24 mouse cellular contexts compared by ENCODE assay signal in genomic region chr11:102279595-102279994, GRCm38 (mm10). TPM values are rescaled to one million over a fixed set of nuclear protein-coding genes. Genes with fewer than 3 reads are reported as not detected.
A peak's percentile ranks its signal among the peaks of the same experiment; 100 is the strongest.
DNase-seq lines count a peak whose midpoint lies in the region; ATAC-seq lines count a peak whose summit lies in the region.
"Had no signal": no experiment of that assay in that cellular context is flagged by ENCODE, and none has a peak within 500 bp of the region (broad histone marks: within the 10 kb centered on the region; RNA-seq: fewer than 3 reads in every experiment).

No protein-coding gene starts in this region.

- peak; percentile 72 for DNase-seq in gastrocnemius, adult 18-20 months (ENCODE audit: low spot score)
- DNase-seq in gastrocnemius, postnatal 10 days = no peak
- peak; percentile 55 to 63 for DNase-seq in gastrocnemius, adult 8-10 months (ENCODE audit: low spot score in 2 of 2)
- no peak for DNase-seq in gastrocnemius, postnatal 36 days
- peak; percentile 70 for DNase-seq in gastrocnemius, postnatal 25 days
- DNase-seq: adrenal gland, adult 8-10 months; adrenal gland, postnatal 14 days; adrenal gland, postnatal 36 days; B cell, adult 2 months; cerebellum, adult 11-12 months; cerebellum, adult 2 months; cerebellum, adult 9-10 months; cerebellum, postnatal 10 days; cerebellum, postnatal 25 days had no signal

- no peaks in the 10 kb centered on the region for H3K36me3 ChIP-seq in liver, embryonic 12.5 days
- H3K36me3 ChIP-seq: embryonic facial prominence, embryonic 10.5 days; embryonic facial prominence, embryonic 12.5 days; forebrain, embryonic 15.5 days; G1E had no signal

- peaks cover 18% of the 10 kb centered on the region for H3K4me1 ChIP-seq in liver, embryonic 12.5 days

- H3K4me2 ChIP-seq in liver, embryonic 12.5 days = no peak overlapping the region
- H3K4me2 ChIP-seq: embryonic facial prominence, embryonic 12.5 days; forebrain, embryonic 13.5 days; forebrain, embryonic 15.5 days had no signal

- WGBS in liver, embryonic 12.5 days (ENCODE audit: insufficient replicate concordance) = 81% methylated on average over 3 of the region's 3 CpGs

- H3K9me3 ChIP-seq in liver, embryonic 12.5 days (replicated peaks) = no peaks in the 10 kb centered on the region
- H3K9me3 ChIP-seq: embryonic facial prominence, embryonic 10.5 days; embryonic facial prominence, embryonic 12.5 days; forebrain, embryonic 13.5 days; forebrain, embryonic 15.5 days; G1E had no signal

- no peak for ATAC-seq in liver, embryonic 12.5 days
- ATAC-seq in inflammation-experienced regulatory T-cells, adult 6 months = no peak
- ATAC-seq: CD4-positive, CD25-positive, alpha-beta regulatory T cell, adult 4 months; forebrain, embryonic 13.5 days; forebrain, embryonic 15.5 days had no signal

- intact Hi-C loops in gastrocnemius, postnatal 36 days (cut with DNase I) = no loop called here

- no peak overlapping the region for H3K4me3 ChIP-seq in liver, embryonic 12.5 days
- H3K4me3 ChIP-seq: embryonic facial prominence, embryonic 10.5 days; embryonic facial prominence, embryonic 12.5 days; forebrain, embryonic 13.5 days; forebrain, embryonic 15.5 days had no signal

- H3K27ac ChIP-seq in liver, embryonic 12.5 days = no peak overlapping the region
- H3K27ac ChIP-seq: embryonic facial prominence, embryonic 10.5 days; embryonic facial prominence, embryonic 12.5 days; forebrain, embryonic 13.5 days; forebrain, embryonic 15.5 days had no signal

- H3K9ac ChIP-seq in liver, embryonic 12.5 days = no peak overlapping the region
- H3K9ac ChIP-seq: embryonic facial prominence, embryonic 12.5 days; forebrain, embryonic 13.5 days; forebrain, embryonic 15.5 days had no signal

- H3K27me3 ChIP-seq in liver, embryonic 12.5 days (replicated peaks) = peaks cover 16% of the 10 kb centered on the region

RNA-seq across cellular contexts. Expression of gene Tmub2, which starts 5.1 kb away (rescaled TPM):
- 10 to 100 TPM; 14.6 to 15.8 TPM for total RNA-seq in gastrocnemius, adult 18-20 months (2021)
- 10 to 100 TPM; 15.7 to 18.9 TPM for total RNA-seq in gastrocnemius, postnatal 10 days (2021)
- 10 to 100 TPM; 14.7 to 15.8 (median 15.0) TPM for total RNA-seq in gastrocnemius, adult 8-10 months (2022)
- 10 to 100 TPM; 12.7 to 13.5 TPM for total RNA-seq in gastrocnemius, postnatal 36 days (2021)
- 10 to 100 TPM; 11.5 to 14.6 TPM for total RNA-seq in gastrocnemius, postnatal 25 days (2021)
- 28.4 and 28.9 TPM in 2 replicates for polyA plus RNA-seq in liver, embryonic 12.5 days (2016; fragmentation: Nextera tagmentation; extraction: Ambion mirVana)
- 10 to 100 TPM; 43.1 to 61.2 (median 51.8) TPM for polyA plus RNA-seq in inflammation-experienced regulatory T-cells, adult 6 months (2017; shearing (Covaris generic))

RNA-seq across cellular contexts. Expression of gene Asb16, which starts 11.1 kb away (rescaled TPM):
- total RNA-seq in gastrocnemius, adult 18-20 months (2021) = 10 to 100 TPM; 86.0 to 97.5 TPM
- 10 to 100 TPM; 48.7 to 54.4 TPM for total RNA-seq in gastrocnemius, postnatal 10 days (2021)
- total RNA-seq in gastrocnemius, adult 8-10 months (2022) = 10 to 100 TPM; 92.5 to 99.3 (median 93.6) TPM
- total RNA-seq in gastrocnemius, postnatal 36 days (2021) = 10 to 100 TPM; 76.7 to 88.7 TPM
- 10 to 100 TPM; 70.0 to 71.3 TPM for total RNA-seq in gastrocnemius, postnatal 25 days (2021)
- 0.05 TPM in 1 of 2 replicates, not detected in the other for polyA plus RNA-seq in liver, embryonic 12.5 days (2016; fragmentation: Nextera tagmentation; extraction: Ambion mirVana)
- polyA plus RNA-seq in inflammation-experienced regulatory T-cells, adult 6 months (2017; shearing (Covaris generic)) = not detected
- total RNA-seq: CH12.LX had no signal
- polyA plus RNA-seq: CD4-positive, CD25-positive, alpha-beta regulatory T cell, adult 4 months; forebrain, embryonic 11.5 days; forebrain, embryonic 13.5 days; forebrain, embryonic 15.5 days; G1E had no signal

RNA-seq across cellular contexts. Expression of gene Atxn7l3, which starts 16.8 kb away (rescaled TPM):
- 10 to 100 TPM in 1 of 2 experiments, 1 to 10 TPM in 1; 9.3 to 13.0 TPM for total RNA-seq in gastrocnemius, adult 18-20 months (2021)
- 10 to 100 TPM; 20.8 to 25.5 TPM for total RNA-seq in gastrocnemius, postnatal 10 days (2021)
- 10 to 100 TPM in 3 of 4 experiments, 1 to 10 TPM in 1; 9.3 to 14.5 (median 11.1) TPM for total RNA-seq in gastrocnemius, adult 8-10 months (2022)
- 10 to 100 TPM; 11.4 to 11.9 TPM for total RNA-seq in gastrocnemius, postnatal 36 days (2021)
- 10 to 100 TPM; 12.4 to 13.1 TPM for total RNA-seq in gastrocnemius, postnatal 25 days (2021)
- 7.3 and 7.5 TPM in 2 replicates for polyA plus RNA-seq in liver, embryonic 12.5 days (2016; fragmentation: Nextera tagmentation; extraction: Ambion mirVana)
- 1 to 10 TPM; 6.5 to 8.0 (median 6.9) TPM for polyA plus RNA-seq in inflammation-experienced regulatory T-cells, adult 6 months (2017; shearing (Covaris generic))

RNA-seq across cellular contexts. Expression of gene BC030867, which starts 30.9 kb away (rescaled TPM):
- not detected for total RNA-seq in gastrocnemius, adult 18-20 months (2021)
- total RNA-seq in gastrocnemius, postnatal 10 days (2021) = 1 to 10 TPM in 1 of 2 experiments, under 1 TPM in 1; 0.99 to 1.2 TPM
- total RNA-seq in gastrocnemius, adult 8-10 months (2022) = not detected
- not detected for total RNA-seq in gastrocnemius, postnatal 36 days (2021)
- not detected for total RNA-seq in gastrocnemius, postnatal 25 days (2021)
- polyA plus RNA-seq in liver, embryonic 12.5 days (2016; fragmentation: Nextera tagmentation; extraction: Ambion mirVana) = 19.5 and 19.7 TPM in 2 replicates
- 1 to 10 TPM in 2 of 3 experiments, under 1 TPM in 1; 0.95 to 7.0 (median 1.5) TPM for polyA plus RNA-seq in inflammation-experienced regulatory T-cells, adult 6 months (2017; shearing (Covaris generic))

RNA-seq across cellular contexts. Expression of gene Ubtf, which starts 39.9 kb away (rescaled TPM):
- 10 to 100 TPM; 35.4 to 42.6 TPM for total RNA-seq in gastrocnemius, adult 18-20 months (2021)
- total RNA-seq in gastrocnemius, postnatal 10 days (2021) = 10 to 100 TPM; 56.0 to 64.8 TPM
- total RNA-seq in gastrocnemius, adult 8-10 months (2022) = 10 to 100 TPM; 31.5 to 41.6 (median 38.2) TPM
- 10 to 100 TPM; 29.1 to 37.7 TPM for total RNA-seq in gastrocnemius, postnatal 36 days (2021)
- 10 to 100 TPM; 36.6 to 37.8 TPM for total RNA-seq in gastrocnemius, postnatal 25 days (2021)
- 97.2 and 98.8 TPM in 2 replicates for polyA plus RNA-seq in liver, embryonic 12.5 days (2016; fragmentation: Nextera tagmentation; extraction: Ambion mirVana)
- 10 to 100 TPM; 42.5 to 45.0 (median 44.6) TPM for polyA plus RNA-seq in inflammation-experienced regulatory T-cells, adult 6 months (2017; shearing (Covaris generic))

Comparison
In these comparisons a context has a peak if more than half of its experiments do, and no peak if none do; other contexts are left out.
1. DNase-seq: peak in gastrocnemius, adult 18-20 months (single experiment), gastrocnemius, adult 8-10 months (2 of 2) and gastrocnemius, postnatal 25 days (single experiment); none in gastrocnemius, postnatal 10 days (single experiment) and gastrocnemius, postnatal 36 days (0 of 2).